Mouse (Mus musculus) myocyte (in vitro differentiated cells): ENCODE data around the gene 2510009E07Rik.

Experiments used
- CEBPB ChIP-seq: IDR thresholded peaks from 2 replicates; pipeline ENCODE4 v1.6.1; 2011; ENCODE audit warnings: mild to moderate bottlenecking, moderate library complexity; ENCODE audit not compliant: poor library complexity, insufficient read depth, severe bottlenecking
- E2F4 ChIP-seq: IDR thresholded peaks from one replicate; pipeline ENCODE4 v1.6.1; 2011; ENCODE audit warnings: mild to moderate bottlenecking, control low read depth, moderate library complexity; ENCODE audit not compliant: insufficient read depth
- MAX ChIP-seq: IDR thresholded peaks from one replicate; pipeline ENCODE4 v1.6.1; 2011; ENCODE audit warnings: low read depth, mild to moderate bottlenecking, control low read depth
- MYOD1 ChIP-seq, 3 experiments: IDR thresholded peaks; one replicate each; pipeline ENCODE4 v1.6.1; 2011; ENCODE audit warnings: control low read depth in 2 of 3, low read depth in 2 of 3, mild to moderate bottlenecking in 2 of 3, moderate library complexity in 1 of 3; ENCODE audit not compliant: insufficient read length in 2 of 3, control insufficient read depth in 1 of 3
- MYOG ChIP-seq, 3 experiments: IDR thresholded peaks; one replicate each; pipeline ENCODE4 v1.6.1; 2011; ENCODE audit warnings: control low read depth in 2 of 3, low read depth in 2 of 3, mild to moderate bottlenecking in 2 of 3; ENCODE audit not compliant: insufficient read length in 2 of 3, control insufficient read depth in 1 of 3, insufficient read depth in 1 of 3
- POLR2A ChIP-seq: IDR thresholded peaks from one replicate; pipeline ENCODE4 v1.6.1; 2011; ENCODE audit warnings: low read depth, mild to moderate bottlenecking, control low read depth, moderate library complexity; ENCODE audit not compliant: insufficient read length
- POLR2AphosphoS2 ChIP-seq: IDR thresholded peaks from one replicate; pipeline ENCODE4 v1.6.1; 2011; ENCODE audit warnings: low read depth, control low read depth; ENCODE audit not compliant: insufficient read length
- REST ChIP-seq: IDR thresholded peaks from one replicate; pipeline ENCODE4 v1.6.1; 2011; ENCODE audit warnings: mild to moderate bottlenecking, control low read depth, moderate library complexity; ENCODE audit not compliant: insufficient read depth, insufficient read length
- SRF ChIP-seq: IDR thresholded peaks from one replicate; pipeline ENCODE4 v1.6.1; 2011; ENCODE audit warnings: low read depth; ENCODE audit not compliant: control insufficient read depth, insufficient read length
- TCF12 ChIP-seq: IDR thresholded peaks from one replicate; pipeline ENCODE4 v1.6.1; 2011; ENCODE audit warnings: mild to moderate bottlenecking, control low read depth; ENCODE audit not compliant: poor library complexity, insufficient read depth, severe bottlenecking
- USF1 ChIP-seq: IDR thresholded peaks from one replicate; pipeline ENCODE4 v1.6.1; 2011; ENCODE audit warnings: low read depth, mild to moderate bottlenecking, control low read depth, moderate library complexity

DNA sequence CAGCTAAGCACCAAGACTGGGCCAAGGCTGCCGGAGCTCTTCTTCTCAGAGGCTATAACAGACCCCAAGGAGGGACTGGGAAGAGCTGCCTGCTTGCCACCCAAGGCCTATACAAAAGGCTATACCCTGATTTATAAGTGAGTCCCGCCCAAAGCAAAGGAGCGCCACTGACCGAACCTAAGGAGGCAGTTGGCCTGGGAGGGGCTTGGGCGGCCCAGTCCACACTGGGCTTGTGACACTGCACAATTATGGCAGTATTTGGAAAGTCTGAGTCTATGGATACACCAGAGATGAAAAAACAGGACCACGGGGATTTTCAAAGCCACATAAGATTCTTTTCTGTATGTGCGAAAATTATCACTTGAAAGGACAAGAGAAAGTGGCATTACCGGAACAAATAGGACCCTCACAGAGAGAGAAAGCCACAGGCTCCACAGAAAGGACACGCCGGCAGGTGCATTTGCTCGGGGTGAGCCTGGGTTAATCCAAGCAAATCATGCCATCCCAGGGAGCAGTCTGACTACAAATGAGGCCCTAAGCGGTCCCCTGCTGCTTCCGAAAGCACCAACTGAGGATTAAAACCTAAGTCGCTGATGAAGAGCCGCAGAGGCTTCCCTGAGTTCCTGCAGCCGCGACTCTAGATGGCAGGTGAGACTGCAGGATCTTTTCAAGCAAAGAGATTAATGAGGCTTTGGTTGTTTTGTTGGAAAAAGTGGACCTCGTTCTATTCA, 29.7 kb downstream of the 2510009E07Rik start:
- TF ChIP-seq MYOD1 (IDR thresholded peaks at IDR 0.05; ENCODE audit: control insufficient read depth in 1 of 3, insufficient read length in 2 of 3, low read depth in 2 of 3) (no peak), POLR2AphosphoS2 (no peak), POLR2A (no peak), E2F4 (no peak), CEBPB (no peak), MAX (no peak), USF1 (no peak), MYOG (IDR thresholded peaks at IDR 0.05; ENCODE audit: control insufficient read depth in 1 of 3, insufficient read depth in 1 of 3, insufficient read length in 2 of 3, low read depth in 2 of 3) (no peak), TCF12 (no peak), SRF (no peak), REST (no peak)
